8 mouse cellular contexts compared by ENCODE assay signal in the genomic region with DNA sequence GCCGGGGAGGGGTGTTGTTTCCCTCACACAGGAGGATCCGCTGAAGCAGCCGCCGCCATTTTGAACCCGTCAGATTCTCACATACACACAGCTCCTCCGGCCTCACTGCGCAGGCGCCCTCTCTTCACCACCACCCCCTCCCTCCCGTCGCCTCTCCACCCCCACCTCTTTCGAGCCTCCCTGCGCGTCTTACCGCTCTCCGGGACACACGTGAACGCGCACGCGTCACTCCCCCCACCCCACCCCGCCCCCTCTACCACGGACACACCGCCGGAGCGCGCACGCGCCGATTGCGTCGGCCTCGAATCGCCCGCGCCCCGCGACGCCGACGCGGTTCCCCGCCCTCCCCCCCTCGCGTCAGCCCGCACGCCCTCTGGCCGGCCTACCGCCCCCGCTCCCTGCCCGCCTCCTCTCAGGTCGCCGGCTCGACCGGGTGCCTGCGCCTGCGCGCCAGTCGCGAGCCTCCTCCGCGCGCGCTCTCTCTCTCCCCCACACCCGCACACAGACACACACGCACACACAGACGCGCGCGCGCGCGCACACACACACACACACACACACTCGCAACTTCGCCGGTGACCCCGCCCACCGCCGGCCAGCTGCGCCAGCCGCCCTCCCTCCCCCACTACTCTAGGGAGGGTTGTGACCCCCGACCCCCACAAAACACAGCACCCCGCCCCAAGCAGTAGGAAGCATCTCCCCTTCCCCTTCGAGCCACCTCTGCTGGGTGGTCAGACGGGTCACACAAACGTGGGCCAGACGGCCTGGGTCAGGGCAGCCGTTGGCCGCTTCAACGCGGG. TPM values are rescaled to one million over a fixed set of nuclear protein-coding genes. Genes with fewer than 3 reads are reported as not detected.
A peak's percentile ranks its signal among the peaks of the same experiment; 100 is the strongest.
DNase-seq lines count a peak whose midpoint lies in the region; ATAC-seq and TF ChIP-seq lines count a peak whose summit lies in the region.

No protein-coding gene starts in this region.

- no peak for TF ChIP-seq CTCF in CH12.LX (conservative IDR thresholded peaks at IDR 0.05 in 1 of 2, IDR thresholded peaks at IDR 0.05 in 1 of 2; ENCODE audit: low read depth in 2 of 2, low read length in 2 of 2)
- no peak for TF ChIP-seq CTCF in heart, postnatal 0 days (IDR thresholded peaks at IDR 0.05; ENCODE audit: low read depth)
- TF ChIP-seq CTCF in testis, adult 2 months (IDR thresholded peaks at IDR 0.05; ENCODE audit: control insufficient read depth, insufficient read depth, insufficient replicate concordance, low read depth, low read length) = no peak

- H3K4me3 ChIP-seq in CH12.LX (replicated peaks in 1 of 3; ENCODE audit: low read depth in 2 of 3, low read length in 2 of 3, poor library complexity in 1 of 3) = peak overlapping the region; percentile 89 to 100 (median 98)
- H3K4me3 ChIP-seq in forebrain, embryonic 11.5 days (ENCODE audit: low read depth, low read length) = peak overlapping the region; percentile 100
- peak overlapping the region; percentile 100 for H3K4me3 ChIP-seq in heart, postnatal 0 days (ENCODE audit: low read depth, low read length)
- H3K4me3 ChIP-seq in liver, embryonic 16.5 days (ENCODE audit: low read depth, low read length) = peak overlapping the region; percentile 95
- peak overlapping the region; percentile 100 for H3K4me3 ChIP-seq in neural tube, embryonic 13.5 days
- H3K4me3 ChIP-seq in testis, adult 2 months (ENCODE audit: control insufficient read depth, low read depth, low read length) = peak overlapping the region; percentile 93

- H3K79me2 ChIP-seq in CH12.LX (replicated peaks; ENCODE audit: control insufficient read depth, extremely low read depth, insufficient read depth, poor library complexity, severe bottlenecking) = peaks cover 26% of the 10 kb centered on the region

- WGBS in forebrain, embryonic 11.5 days = 1% methylated on average over 65 of the region's 90 CpGs
- WGBS in heart, postnatal 0 days = under 1% methylated on average over 49 of the region's 90 CpGs
- under 1% methylated on average over 60 of the region's 90 CpGs for WGBS in liver, embryonic 16.5 days (ENCODE audit: insufficient replicate concordance)
- WGBS in neural tube, embryonic 13.5 days = under 1% methylated on average over 78 of the region's 90 CpGs

- peaks cover 0 to 3% of the 10 kb centered on the region in 2 experiments for H3K36me3 ChIP-seq in CH12.LX (replicated peaks in 1 of 2; ENCODE audit: control insufficient read depth in 1 of 2, insufficient read depth in 1 of 2, low read length in 1 of 2)
- no peaks in the 10 kb centered on the region for H3K36me3 ChIP-seq in forebrain, embryonic 11.5 days (ENCODE audit: control insufficient read depth, insufficient read depth, low read length)
- H3K36me3 ChIP-seq in heart, postnatal 0 days (replicated peaks; ENCODE audit: control insufficient read depth, insufficient read depth, low read length) = no peaks in the 10 kb centered on the region
- H3K36me3 ChIP-seq in liver, embryonic 16.5 days (ENCODE audit: control insufficient read depth, insufficient read depth) = no peaks in the 10 kb centered on the region
- H3K36me3 ChIP-seq in neural tube, embryonic 13.5 days = no peaks in the 10 kb centered on the region
- H3K36me3 ChIP-seq in testis, adult 2 months (ENCODE audit: control insufficient read depth, insufficient read depth, low read length) = no peaks in the 10 kb centered on the region

- peaks cover 0 to 24% of the 10 kb centered on the region in 2 experiments; a peak in 2 of 4 replicates for H3K4me1 ChIP-seq in CH12.LX (ENCODE audit: control insufficient read depth in 1 of 2, insufficient read depth in 2 of 2)
- H3K4me1 ChIP-seq in forebrain, embryonic 11.5 days (replicated peaks; ENCODE audit: control insufficient read depth, insufficient read depth, low read length) = peaks cover 4% of the 10 kb centered on the region; the same call in 1 of the 2 replicates
- H3K4me1 ChIP-seq in heart, postnatal 0 days (ENCODE audit: control insufficient read depth, insufficient read depth) = peaks cover 23% of the 10 kb centered on the region
- H3K4me1 ChIP-seq in liver, embryonic 16.5 days (ENCODE audit: control insufficient read depth, low read depth, low read length) = peaks cover 20% of the 10 kb centered on the region
- peaks cover 32% of the 10 kb centered on the region for H3K4me1 ChIP-seq in neural tube, embryonic 13.5 days (replicated peaks)
- peaks cover 2% of the 10 kb centered on the region for H3K4me1 ChIP-seq in testis, adult 2 months (ENCODE audit: control insufficient read depth, insufficient read depth, low read length)

- H3K27me3 ChIP-seq in CH12.LX (replicated peaks) = no peaks in the 10 kb centered on the region
- no peaks in the 10 kb centered on the region for H3K27me3 ChIP-seq in forebrain, embryonic 11.5 days (ENCODE audit: control insufficient read depth, insufficient read depth, low read length)
- no peaks in the 10 kb centered on the region for H3K27me3 ChIP-seq in heart, postnatal 0 days (ENCODE audit: control insufficient read depth, insufficient read depth, low read length)
- peaks cover 9% of the 10 kb centered on the region for H3K27me3 ChIP-seq in liver, embryonic 16.5 days (ENCODE audit: control insufficient read depth, insufficient read depth, low read depth, low read length)
- H3K27me3 ChIP-seq in neural tube, embryonic 13.5 days = no peaks in the 10 kb centered on the region
- no peaks in the 10 kb centered on the region for H3K27me3 ChIP-seq in testis, adult 2 months (ENCODE audit: control insufficient read depth, insufficient read depth, low read length)

- H3K9me3 ChIP-seq in CH12.LX (replicated peaks; ENCODE audit: low read length) = peaks cover 10% of the 10 kb centered on the region
- no peaks in the 10 kb centered on the region for H3K9me3 ChIP-seq in forebrain, embryonic 11.5 days (ENCODE audit: control insufficient read depth, low read length)
- H3K9me3 ChIP-seq in heart, postnatal 0 days (replicated peaks; ENCODE audit: control insufficient read depth, low read length) = no peaks in the 10 kb centered on the region
- H3K9me3 ChIP-seq in liver, embryonic 16.5 days (replicated peaks; ENCODE audit: control insufficient read depth, low read length) = no peaks in the 10 kb centered on the region
- no peaks in the 10 kb centered on the region for H3K9me3 ChIP-seq in neural tube, embryonic 13.5 days

- peak overlapping the region; percentile 1; the same call in 1 of the 2 replicates for H3K4me2 ChIP-seq in CH12.LX (ENCODE audit: insufficient read depth, low read depth, poor library complexity, severe bottlenecking)
- H3K4me2 ChIP-seq in forebrain, embryonic 11.5 days (ENCODE audit: low read depth, low read length, severe bottlenecking) = peak overlapping the region; percentile 88
- H3K4me2 ChIP-seq in heart, postnatal 0 days (ENCODE audit: low read depth, low read length) = peak overlapping the region; percentile 92
- H3K4me2 ChIP-seq in liver, embryonic 16.5 days (ENCODE audit: low read depth, low read length) = peak overlapping the region; percentile 100
- peak overlapping the region; percentile 91 for H3K4me2 ChIP-seq in neural tube, embryonic 13.5 days

- TF ChIP-seq EP300 in CH12.LX (IDR thresholded peaks at IDR 0.05; ENCODE audit: low read length) = no peak
- TF ChIP-seq EP300 in heart, postnatal 0 days (IDR thresholded peaks at IDR 0.05; ENCODE audit: low read depth) = no peak

- H3K27ac ChIP-seq in CH12.LX (ENCODE audit: insufficient read depth, low read depth) = 0 out of 2 replicates have a peak overlapping the region, but pooled peaks have one; percentile 20
- H3K27ac ChIP-seq in forebrain, embryonic 11.5 days (ENCODE audit: low read depth, low read length) = peak overlapping the region; percentile 90
- H3K27ac ChIP-seq in heart, postnatal 0 days (ENCODE audit: low read depth) = peak overlapping the region; percentile 98
- peak overlapping the region; percentile 97 for H3K27ac ChIP-seq in liver, embryonic 16.5 days (ENCODE audit: low read length)
- peak overlapping the region; percentile 99 for H3K27ac ChIP-seq in neural tube, embryonic 13.5 days (replicated peaks)
- H3K27ac ChIP-seq in testis, adult 2 months (ENCODE audit: control insufficient read depth, insufficient read depth, low read depth, low read length) = peak overlapping the region; percentile 97

- peak; percentile 97 for DNase-seq in CH12.LX (ENCODE audit: extremely low read depth)
- peak; percentile 94 for DNase-seq in c-Kit-positive CD71-positive TER-119-negative erythroid progenitor cells, embryonic 14.5 days (ENCODE audit: low read depth)
- DNase-seq in forebrain, embryonic 11.5 days (ENCODE audit: low spot score) = peak; percentile 100
- DNase-seq in heart, postnatal 0 days (ENCODE audit: low spot score) = peak; percentile 98
- DNase-seq in kidney, postnatal 4 days = peak; percentile 97 to 98

- peak; percentile 92 for ATAC-seq in forebrain, embryonic 11.5 days (replicated peaks; ENCODE audit: low FRiP score)
- peak; percentile 93 for ATAC-seq in heart, postnatal 0 days (ENCODE audit: insufficient read depth, low read depth)
- peak; percentile 90 for ATAC-seq in liver, embryonic 16.5 days (ENCODE audit: low read depth)
- peak; percentile 93 for ATAC-seq in neural tube, embryonic 13.5 days (ENCODE audit: low read depth)

- peak; percentile 70 for TF ChIP-seq POLR2A in CH12.LX (IDR thresholded peaks at IDR 0.05; ENCODE audit: low read depth, low read length)
- peak; percentile 77 for TF ChIP-seq POLR2A in testis, adult 2 months (IDR thresholded peaks at IDR 0.05; ENCODE audit: control insufficient read depth, low read depth, low read length)

- dilution Hi-C loops in CH12.LX (cut with MboI; ENCODE audit: extremely low pct_ligation_motif_present, extremely low pct_unique_long_range_greater_than_20kb, low sequenced_read_pairs) = no loop called here

- peak overlapping the region; percentile 98 for H3K9ac ChIP-seq in CH12.LX (ENCODE audit: insufficient read depth, low read depth)
- H3K9ac ChIP-seq in forebrain, embryonic 11.5 days (ENCODE audit: low read length) = peak overlapping the region; percentile 98
- H3K9ac ChIP-seq in heart, postnatal 0 days (replicated peaks; ENCODE audit: low read depth, low read length) = peak overlapping the region; percentile 100
- peak overlapping the region; percentile 100 for H3K9ac ChIP-seq in liver, embryonic 16.5 days (ENCODE audit: low read depth, low read length)
- H3K9ac ChIP-seq in neural tube, embryonic 13.5 days = peak overlapping the region; percentile 99

- TF ChIP-seq RAD21 in CH12.LX (IDR thresholded peaks at IDR 0.05; ENCODE audit: low read depth, low read length) = no peak

- in situ Hi-C loops in CH12.LX (cut with MboI; ENCODE audit: low pct_ligation_motif_present, low pct_unique_long_range_greater_than_20kb, low sequenced_read_pairs) = no loop called here

RNA-seq across cellular contexts. Expression of a gene that starts 0.9 kb away (rescaled TPM):
- total RNA-seq in CH12.LX (2012; rRNA removed) = 17.3 and 21.7 TPM in 2 replicates
- 18.0 and 23.1 TPM in 2 replicates for total RNA-seq in CH12.LX (2014; rRNA removed)
- 43.7 and 51.9 TPM in 2 replicates for polyA plus RNA-seq in CH12.LX (2012; ENCODE audit: insufficient read length, low read depth)
- polyA plus RNA-seq in forebrain, embryonic 11.5 days (2014; fragmentation: Nextera tagmentation; extraction: Ambion mirVana) = 57.9 and 60.8 TPM in 2 replicates
- 55.0 and 65.3 TPM in 2 replicates for total RNA-seq in heart, postnatal 0 days (2014; rRNA removed; ENCODE audit: low replicate concordance)
- polyA plus RNA-seq in heart, postnatal 0 days (2015; fragmentation: Nextera tagmentation; extraction: Ambion mirVana) = 15.4 and 15.7 TPM in 2 replicates
- polyA plus RNA-seq in liver, embryonic 16.5 days (2015; fragmentation: Nextera tagmentation; extraction: Ambion mirVana) = 11.0 and 13.7 TPM in 2 replicates
- polyA plus RNA-seq in neural tube, embryonic 13.5 days (2015; fragmentation: Nextera tagmentation; extraction: Ambion mirVana) = 38.2 and 41.5 TPM in 2 replicates
- 46.0 and 48.5 TPM in 2 replicates for polyA plus RNA-seq in testis, adult 2 months (2012; rRNA removed)

RNA-seq across cellular contexts. Expression of a gene that starts 42.0 kb away (rescaled TPM):
- total RNA-seq in CH12.LX (2012; rRNA removed) (14.9 and 19.3 TPM in 2 replicates), CH12.LX (2014; rRNA removed) (16.6 and 20.1 TPM in 2 replicates)
- 14.4 and 15.3 TPM in 2 replicates for polyA plus RNA-seq in CH12.LX (2012; ENCODE audit: insufficient read length, low read depth)
- polyA plus RNA-seq in forebrain, embryonic 11.5 days (2014; fragmentation: Nextera tagmentation; extraction: Ambion mirVana) = 10.9 and 13.4 TPM in 2 replicates
- total RNA-seq in heart, postnatal 0 days (2014; rRNA removed; ENCODE audit: low replicate concordance) = 24.3 and 35.0 TPM in 2 replicates
- polyA plus RNA-seq in heart, postnatal 0 days (2015; fragmentation: Nextera tagmentation; extraction: Ambion mirVana) = 16.0 and 18.4 TPM in 2 replicates
- 8.0 and 11.8 TPM in 2 replicates for polyA plus RNA-seq in liver, embryonic 16.5 days (2015; fragmentation: Nextera tagmentation; extraction: Ambion mirVana)
- polyA plus RNA-seq in neural tube, embryonic 13.5 days (2015; fragmentation: Nextera tagmentation; extraction: Ambion mirVana) = 8.5 and 10.1 TPM in 2 replicates
- polyA plus RNA-seq in testis, adult 2 months (2012; rRNA removed) = 8.9 and 9.3 TPM in 2 replicates

Comparison
In these comparisons a context has a peak if more than half of its experiments do, and no peak if none do; other contexts are left out.
1. Peak in every context shown above with its lines: DNase-seq, ATAC-seq, H3K4me3 ChIP-seq and H3K27ac ChIP-seq.
2. H3K27ac ChIP-seq: peak in every context shown above with its lines; median percentile 99 in neural tube, embryonic 13.5 days; 98 in heart, postnatal 0 days; 97 in liver, embryonic 16.5 days; 97 in testis, adult 2 months; 90 in forebrain, embryonic 11.5 days; 20 in CH12.LX.
3. H3K4me2 ChIP-seq: peak in every context shown above with its lines; median percentile 100 in liver, embryonic 16.5 days; 92 in heart, postnatal 0 days; 91 in neural tube, embryonic 13.5 days; 88 in forebrain, embryonic 11.5 days; 1 in CH12.LX.